Mouse (Mus musculus) CH12.LX (cell line): ENCODE measurements around the gene Sfxn5. TPM values are rescaled to one million over a fixed set of nuclear protein-coding genes. Genes with fewer than 3 reads are reported as not detected.

Experiments used
- DNase-seq: peaks from one replicate; pipeline ENCODE4 v3.0.0-alpha.2; 2013; ENCODE audit errors: extremely low read depth
- H3K27ac ChIP-seq: 2 replicates; pipeline ENCODE4 v1.5.1; 2012; ENCODE audit warnings: low read depth, mild to moderate bottlenecking, control low read depth, moderate library complexity; ENCODE audit not compliant: insufficient read depth
- H3K27me3 ChIP-seq: replicated peaks from 2 replicates; pipeline ENCODE3; 2012; ENCODE audit warnings: inconsistent platforms
- H3K36me3 ChIP-seq, 2 experiments: replicated peaks in 1 of 2; 2 replicates each; pipeline versions ENCODE3 to v1.6.1; 2012; ENCODE audit warnings: inconsistent platforms in 1 of 2, low read length in 1 of 2, mild to moderate bottlenecking in 1 of 2, mixed read lengths in 1 of 2, moderate library complexity in 1 of 2; ENCODE audit not compliant: control insufficient read depth in 1 of 2, insufficient read depth in 1 of 2
- H3K4me1 ChIP-seq, 2 experiments: 2 replicates each; pipeline ENCODE4 v1.6.1; 2012; ENCODE audit warnings: inconsistent platforms in 1 of 2, moderate library complexity in 1 of 2; ENCODE audit not compliant: insufficient read depth in 2 of 2, control insufficient read depth in 1 of 2
- H3K4me2 ChIP-seq: 2 replicates; pipeline ENCODE4 v1.6.1; 2012; ENCODE audit warnings: low read depth, mild to moderate bottlenecking, control low read depth; ENCODE audit not compliant: poor library complexity, insufficient read depth, severe bottlenecking
- H3K4me3 ChIP-seq, 3 experiments: fragments of 150-350 bp in 1 of 3; sonication (generic) in 1 of 3; replicated peaks in 1 of 3; 2 replicates each; pipeline versions ENCODE3 to v1.5.1; 2011 to 2012; ENCODE audit warnings: low read depth in 2 of 3, low read length in 2 of 3, mild to moderate bottlenecking in 2 of 3, moderate library complexity in 2 of 3, control low read depth in 1 of 3, improper control_type of control experiment in 1 of 3, inconsistent platforms in 1 of 3, mixed read lengths in 1 of 3; ENCODE audit not compliant: poor library complexity in 1 of 3
- H3K79me2 ChIP-seq: replicated peaks from 2 replicates; pipeline ENCODE4 v1.6.1; 2012; ENCODE audit warnings: mild to moderate bottlenecking, moderate library complexity; ENCODE audit not compliant: control insufficient read depth, poor library complexity, insufficient read depth, severe bottlenecking; ENCODE audit errors: extremely low read depth
- H3K9ac ChIP-seq: 2 replicates; pipeline ENCODE4 v1.6.1; 2012; ENCODE audit warnings: low read depth, mild to moderate bottlenecking, control low read depth, moderate library complexity; ENCODE audit not compliant: insufficient read depth
- H3K9me3 ChIP-seq: replicated peaks from 2 replicates; pipeline ENCODE3; 2012; ENCODE audit warnings: low read length, inconsistent platforms, mixed read lengths
- CHD1 ChIP-seq: IDR thresholded peaks from 2 replicates; pipeline ENCODE4 v1.6.1; 2012; ENCODE audit warnings: low read depth, low read length, improper control_type of control experiment, inconsistent platforms
- CTCF ChIP-seq, 2 experiments: IDR thresholded peaks in 1 of 2; conservative IDR thresholded peaks in 1 of 2; 2 replicates each; pipeline ENCODE4 v1.5.1; 2011 to 2012; ENCODE audit warnings: low read depth in 2 of 2, low read length in 2 of 2, improper control_type of control experiment in 1 of 2, inconsistent platforms in 1 of 2, mild to moderate bottlenecking in 1 of 2, moderate library complexity in 1 of 2
- E2F4 ChIP-seq: IDR thresholded peaks from 2 replicates; pipeline ENCODE4 v1.6.1; 2011; ENCODE audit warnings: low read depth, low read length, improper control_type of control experiment; ENCODE audit not compliant: insufficient replicate concordance
- ELF1 ChIP-seq: IDR thresholded peaks from 2 replicates; pipeline ENCODE4 v1.6.1; 2014; ENCODE audit warnings: low read depth, mild to moderate bottlenecking, inconsistent platforms, low read length, improper control_type of control experiment
- EP300 ChIP-seq: IDR thresholded peaks from 2 replicates; pipeline ENCODE4 v1.6.1; 2011; ENCODE audit warnings: low read length, improper control_type of control experiment
- ETS1 ChIP-seq: conservative IDR thresholded peaks from 2 replicates; pipeline ENCODE4 v1.6.1; 2012; ENCODE audit warnings: low read depth, mild to moderate bottlenecking, inconsistent platforms, low read length, improper control_type of control experiment, moderate library complexity
- GABPA ChIP-seq: IDR thresholded peaks from 2 replicates; pipeline ENCODE4 v1.6.1; 2012; ENCODE audit warnings: low read depth, low read length, improper control_type of control experiment, inconsistent platforms; ENCODE audit not compliant: insufficient replicate concordance
- HCFC1 ChIP-seq: IDR thresholded peaks from 2 replicates; pipeline ENCODE4 v1.6.1; 2012; ENCODE audit warnings: low read depth, mild to moderate bottlenecking, inconsistent platforms, low read length, improper control_type of control experiment
- JUND ChIP-seq: conservative IDR thresholded peaks from 2 replicates; pipeline ENCODE4 v1.6.1; 2011; ENCODE audit warnings: low read depth, low read length, improper control_type of control experiment
- KAT2A ChIP-seq: IDR thresholded peaks from 2 replicates; pipeline ENCODE4 v1.6.1; 2012; ENCODE audit warnings: low read length, improper control_type of control experiment, inconsistent platforms; ENCODE audit not compliant: insufficient replicate concordance
- MAZ ChIP-seq: IDR thresholded peaks from 2 replicates; pipeline ENCODE4 v1.6.1; 2012; ENCODE audit warnings: low read depth, mild to moderate bottlenecking, inconsistent platforms, low read length, improper control_type of control experiment, moderate library complexity
- MEF2A ChIP-seq: IDR thresholded peaks from 2 replicates; pipeline ENCODE4 v1.6.1; 2014; ENCODE audit warnings: low read depth, mild to moderate bottlenecking, inconsistent platforms, low read length, improper control_type of control experiment, borderline replicate concordance
- MXI1 ChIP-seq: IDR thresholded peaks from 2 replicates; pipeline ENCODE4 v1.6.1; 2011; ENCODE audit warnings: mild to moderate bottlenecking, low read depth, low read length, improper control_type of control experiment
- NRF1 ChIP-seq: IDR thresholded peaks from 2 replicates; pipeline ENCODE4 v1.6.1; 2014; ENCODE audit warnings: low read depth, mild to moderate bottlenecking, inconsistent platforms, low read length, improper control_type of control experiment, moderate library complexity
- PAX5 ChIP-seq: IDR thresholded peaks from 2 replicates; pipeline ENCODE4 v1.6.1; 2012; ENCODE audit warnings: low read length, inconsistent platforms, mixed read lengths
- POLR2A ChIP-seq: IDR thresholded peaks from 2 replicates; pipeline ENCODE4 v1.6.1; 2011; ENCODE audit warnings: low read depth, mild to moderate bottlenecking, improper control_type of control experiment, low read length
- SIN3A ChIP-seq: IDR thresholded peaks from 2 replicates; pipeline ENCODE4 v1.6.1; 2012; ENCODE audit warnings: low read length, improper control_type of control experiment, inconsistent platforms
- TBP ChIP-seq: conservative IDR thresholded peaks from 2 replicates; pipeline ENCODE4 v1.6.1; 2011; ENCODE audit warnings: low read depth, low read length, improper control_type of control experiment
- USF2 ChIP-seq: conservative IDR thresholded peaks from 2 replicates; pipeline ENCODE4 v1.6.1; 2011; ENCODE audit warnings: low read depth, low read length, improper control_type of control experiment
- ZC3H11A ChIP-seq: IDR thresholded peaks from 2 replicates; pipeline ENCODE4 v1.6.1; 2012; ENCODE audit warnings: low read depth, mild to moderate bottlenecking, inconsistent platforms, low read length, improper control_type of control experiment
- ZKSCAN1 ChIP-seq: IDR thresholded peaks from 2 replicates; pipeline ENCODE4 v1.6.1; 2012; ENCODE audit warnings: low read depth, inconsistent platforms, low read length, improper control_type of control experiment, borderline replicate concordance
- dilution Hi-C: fragments of 300-500 bp; cut with MboI; formaldehyde crosslinking; loops from 2 replicates; pipeline ENCODE4 v1.14.3; 2020; ENCODE audit warnings: low sequenced_read_pairs; ENCODE audit not compliant: extremely low pct_unique_long_range_greater_than_20kb, extremely low pct_ligation_motif_present
- in situ Hi-C: fragments of 300-500 bp; cut with MboI; formaldehyde crosslinking; loops from 3 replicates; pipeline ENCODE4 v1.14.3; 2019; ENCODE audit warnings: low sequenced_read_pairs, low pct_ligation_motif_present, low pct_unique_long_range_greater_than_20kb, mixed read lengths
- polyA plus RNA-seq: library from polyadenylated mRNA; unstranded; fragments of >175 nt; gene quantifications from 2 replicates; pipeline ENCODE4 v1.2.1, GENCODE M21; 2012; ENCODE audit warnings: low read depth; ENCODE audit not compliant: insufficient read length
- total RNA-seq, 2 experiments: library from RNA; depleted of rRNA; stranded (reverse); fragments of 300-350 nt in 1 of 2; fragments of >200 nt in 1 of 2; gene quantifications; 2 replicates each; pipeline ENCODE4 v1.2.3; 2012 to 2014

Sfxn5 gene
- total and polyA plus RNA-seq, 3 experiments = 0.55 to 0.93 (median 0.66) TPM

DNA sequence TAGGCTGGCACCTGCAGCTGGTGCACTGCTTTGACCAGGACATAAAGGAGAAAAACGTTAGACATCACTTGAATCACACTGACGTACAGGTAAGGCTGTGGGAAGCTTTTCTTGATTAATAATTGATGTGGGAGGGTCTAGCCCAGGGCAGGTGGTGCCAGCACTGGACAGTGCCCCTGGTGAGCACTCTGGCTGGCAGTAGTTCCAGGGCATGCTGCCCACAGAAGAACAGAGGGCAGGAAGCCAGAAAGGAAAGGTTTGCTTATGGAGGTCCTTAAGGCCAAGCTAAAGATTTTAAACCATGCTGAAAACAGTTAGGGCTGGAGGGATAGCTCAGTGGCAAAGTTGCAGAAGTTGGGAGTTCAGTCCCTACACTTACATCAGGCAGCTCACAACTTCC, 153.2 kb downstream of the Sfxn5 start:
- no peak for DNase-seq
- Histone ChIP-seq H3K9me3 (peaks cover 7% of the 10 kb centered on the region), H3K4me2 (no peak overlapping the region), H3K36me3 (no peaks in the 10 kb centered on the region), H3K79me2 (no peaks in the 10 kb centered on the region), H3K27ac (no peak overlapping the region), H3K9ac (no peak overlapping the region), H3K4me3 (no peak overlapping the region), H3K27me3 (peaks cover 68% of the 10 kb centered on the region), H3K4me1 (no peaks in the 10 kb centered on the region)
- in situ Hi-C loops = no loop called here
- TF ChIP-seq MEF2A (no peak), NRF1 (no peak), USF2 (no peak), PAX5 (no peak), CTCF (conservative IDR thresholded peaks at IDR 0.05 in 1 of 2, IDR thresholded peaks at IDR 0.05 in 1 of 2; ENCODE audit: low read depth in 2 of 2, low read length in 2 of 2) (no peak), EP300 (no peak), KAT2A (no peak)
- dilution Hi-C loops = no loop called here

DNA sequence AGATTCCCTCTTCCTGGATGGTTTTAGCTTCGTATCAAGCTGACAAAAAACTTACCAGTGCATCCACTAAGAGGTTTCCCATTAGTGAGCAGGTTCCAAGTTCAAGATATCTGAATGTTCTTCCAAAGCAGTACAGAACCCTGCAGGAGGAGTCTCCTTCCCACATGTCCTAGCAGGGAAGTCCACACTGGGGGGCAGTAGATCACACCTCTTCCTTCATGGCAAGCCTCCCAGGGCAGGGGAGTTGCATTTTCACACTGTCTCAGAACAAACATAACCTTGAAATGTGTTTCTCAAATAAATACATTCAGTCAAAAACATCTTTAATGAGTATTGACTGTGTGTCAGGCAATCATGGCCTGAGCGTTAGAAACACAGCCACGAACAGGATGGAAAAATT, 153.7 kb downstream of the Sfxn5 start:
- DNase-seq = no peak
- no peaks in the 10 kb centered on the region for H3K4me1 ChIP-seq
- H3K36me3 ChIP-seq = no peaks in the 10 kb centered on the region
- H3K4me2 ChIP-seq = no peak overlapping the region
- no peak overlapping the region for H3K27ac ChIP-seq
- H3K9ac ChIP-seq = no peak overlapping the region
- TF ChIP-seq ZKSCAN1 = no peak
- no peak for TF ChIP-seq GABPA
- TF ChIP-seq TBP = no peak
- TF ChIP-seq HCFC1 = no peak
- no peak for TF ChIP-seq CHD1
- TF ChIP-seq MAZ = no peak
- no peak for TF ChIP-seq SIN3A
- no peak for TF ChIP-seq JUND
- no peak for TF ChIP-seq ETS1
- no peak for TF ChIP-seq E2F4
- TF ChIP-seq USF2 = no peak
- no peak for TF ChIP-seq MXI1
- TF ChIP-seq ELF1 = no peak
- no peak for TF ChIP-seq ZC3H11A
- TF ChIP-seq POLR2A = no peak
- peaks cover 7% of the 10 kb centered on the region for H3K9me3 ChIP-seq
- H3K79me2 ChIP-seq = no peaks in the 10 kb centered on the region
- in situ Hi-C loops (no loop called here), dilution Hi-C loops (no loop called here)
- no peak overlapping the region for H3K4me3 ChIP-seq
- peaks cover 71% of the 10 kb centered on the region for H3K27me3 ChIP-seq
